Mouse (Mus musculus) gastrocnemius, postnatal 10 days (tissue): ENCODE measurements around the gene Ldhb. TPM values are rescaled to one million over a fixed set of nuclear protein-coding genes. Genes with fewer than 3 reads are reported as not detected.
"Not testable (repeated sequence)": the region's sequence is repeated elsewhere in the genome, so short reads cannot be mapped to it uniquely, and the experiment has no call there.

Experiments used
- DNase-seq: peaks from one replicate; pipeline ENCODE4 v3.0.0; 2021; ENCODE audit warnings: mixed read lengths
- total RNA-seq, 2 experiments: library from RNA; stranded (reverse); gene quantifications; 2 replicates each; pipeline ENCODE4 v1.2.3; 2021

Ldhb gene
- total RNA-seq, 2 experiments from 2014 or later: 90.6 to 93.5 TPM

GRCm38 (mm10) chr6:142512902-142513301 lies 5.1 kb upstream of the Ldhb start:
- DNase-seq: no peak

DNA sequence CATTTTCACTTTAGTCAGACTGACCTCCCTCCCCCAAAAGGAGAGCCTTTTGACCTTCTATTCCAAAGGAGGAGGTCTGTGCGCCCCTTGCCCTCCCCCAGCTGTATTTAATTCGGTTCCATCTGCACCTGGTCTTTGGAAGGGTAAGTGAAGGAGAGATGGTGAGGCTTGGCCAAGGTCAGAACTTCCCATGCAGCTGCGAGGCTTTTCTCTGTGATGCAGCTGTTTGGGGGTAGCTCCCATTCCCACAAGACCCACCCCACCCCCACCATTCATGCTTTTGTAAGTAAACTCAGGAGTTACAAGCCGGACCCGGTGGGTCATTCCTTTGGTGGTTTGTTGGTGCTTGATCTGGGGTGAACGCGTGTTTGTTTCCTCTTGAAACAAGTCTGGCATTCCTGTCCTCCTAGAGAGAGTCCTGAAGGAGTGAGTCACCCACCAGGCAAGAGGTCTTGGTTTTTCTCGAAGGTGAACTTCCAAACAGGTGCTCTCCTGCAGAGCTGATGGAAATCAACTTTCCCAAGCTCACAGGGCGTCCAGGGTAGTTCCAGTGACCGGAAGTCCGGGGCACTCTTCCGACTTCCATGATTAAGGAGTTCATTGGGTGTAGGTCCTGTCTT lies 3.9 kb upstream of the Ldhb start:
- DNase-seq: no peak

DNA sequence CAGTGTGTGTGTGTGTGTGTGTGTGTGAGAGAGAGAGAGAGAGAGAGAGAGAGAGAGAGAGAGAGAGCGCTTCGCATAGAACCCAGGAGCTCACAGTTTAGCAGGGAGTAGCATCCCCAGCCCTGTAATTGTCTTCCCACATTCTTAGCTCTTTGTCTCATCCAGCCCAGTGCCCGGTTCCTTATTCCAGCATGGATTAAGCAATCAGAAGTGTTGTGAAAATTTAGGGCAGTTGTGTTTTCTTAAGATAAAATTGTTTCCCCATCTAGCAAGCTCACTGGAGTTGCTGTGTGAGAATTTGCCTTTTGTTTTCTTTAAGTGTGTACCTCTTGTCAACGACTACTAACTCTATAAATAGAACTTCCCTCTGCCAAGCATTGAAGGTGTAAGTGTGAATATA lies 906 bp upstream of the Ldhb start:
- no peak for DNase-seq

- no peak for DNase-seq
Measured at GRCm38 (mm10) chr6:142507033-142507784, 548 bp downstream of the Ldhb start.

GRCm38 (mm10) chr6:142506338-142507032 lies 1.3 kb downstream of the Ldhb start:
- no peak for DNase-seq

DNA sequence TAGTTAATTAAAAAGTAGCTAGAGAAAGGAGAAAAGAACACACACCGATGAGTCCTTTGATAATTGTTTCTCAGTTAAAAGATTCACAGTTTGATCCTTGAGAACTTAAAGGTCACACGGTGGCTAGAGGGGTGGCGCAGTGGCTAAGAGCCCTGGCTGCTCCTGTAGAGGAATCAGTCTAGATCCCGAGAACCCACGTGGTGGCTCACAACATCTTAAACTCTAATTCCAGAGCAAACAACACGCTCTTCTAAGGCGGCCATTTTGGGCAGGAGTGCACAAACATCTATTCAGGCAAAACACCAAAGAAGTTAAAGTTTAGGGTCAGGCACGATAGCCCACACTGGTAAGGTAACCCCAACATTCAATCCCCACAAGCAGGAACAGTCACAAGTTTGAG lies 4.2 kb downstream of the Ldhb start:
- DNase-seq: no peak

DNA sequence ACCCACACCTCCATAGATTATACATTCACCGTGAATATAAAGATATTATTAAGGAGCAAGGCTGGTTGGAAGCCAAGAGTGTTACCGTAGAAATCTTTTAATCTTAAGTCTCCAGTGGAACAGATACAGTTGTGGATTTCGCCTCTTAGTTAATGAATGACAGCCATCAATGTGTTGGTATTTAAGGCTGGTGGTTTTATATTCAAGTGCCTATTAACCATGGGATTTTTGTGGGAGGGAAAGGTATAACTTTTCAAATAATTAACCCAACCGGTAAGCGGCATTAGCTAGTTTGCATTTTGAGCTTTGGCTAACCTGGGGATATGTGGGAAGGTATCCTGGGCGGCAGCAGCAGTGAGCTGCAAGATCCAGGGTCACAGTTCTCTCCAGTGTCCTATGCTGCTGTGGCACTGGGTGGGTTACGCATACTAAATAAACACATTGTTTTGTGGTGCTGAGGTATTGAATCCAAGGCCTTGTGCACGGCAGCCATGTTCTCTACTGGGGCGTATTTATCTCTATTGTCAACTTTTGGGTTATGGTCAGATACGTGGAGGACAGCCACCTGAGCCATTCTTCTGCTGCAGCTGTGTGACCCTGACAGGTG lies 5.1 kb downstream of the Ldhb start:
- no peak for DNase-seq

- not testable (repeated sequence) for DNase-seq
Measured at GRCm38 (mm10) chr6:142490114-142490513, 17.6 kb downstream of the Ldhb start.

GRCm38 (mm10) chr6:142487638-142488037 lies 20.1 kb downstream of the Ldhb start:
- DNase-seq: no peak

GRCm38 (mm10) chr6:142485478-142486123 lies 22.2 kb downstream of the Ldhb start:
- no peak for DNase-seq

GRCm38 (mm10) chr6:142477239-142477638 lies 30.5 kb downstream of the Ldhb start:
- no peak for DNase-seq

DNA sequence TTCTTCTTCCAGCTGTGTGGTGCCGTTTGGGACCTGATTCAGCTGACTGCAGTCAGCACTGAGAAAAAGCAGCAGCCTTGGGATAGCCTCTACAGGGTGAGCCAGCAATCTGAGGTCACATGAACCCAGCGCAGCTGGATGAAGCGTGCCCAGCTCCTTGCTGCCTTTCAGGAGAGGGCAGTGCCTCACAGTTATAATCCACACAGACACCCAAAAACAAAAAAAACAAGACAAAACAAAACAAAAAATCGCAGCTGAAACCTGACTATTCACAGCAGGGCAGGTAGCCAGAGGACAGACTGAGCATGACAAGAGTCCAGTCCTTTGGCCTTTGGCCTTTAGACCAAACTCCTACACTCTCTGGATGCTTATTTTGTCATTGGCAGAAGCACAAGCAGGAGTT lies 35.0 kb downstream of the Ldhb start, which contains the start of gene Gys2:
Gene Gys2 (minus strand): TSS at position 309 of the 403 bp plus-strand sequence.
- DNase-seq: no peak

GRCm38 (mm10) chr6:142471141-142471540 lies 36.6 kb downstream of the Ldhb start:
- no peak for DNase-seq

- no peak for DNase-seq
Measured at GRCm38 (mm10) chr6:142469602-142470001, 38.2 kb downstream of the Ldhb start.

DNA sequence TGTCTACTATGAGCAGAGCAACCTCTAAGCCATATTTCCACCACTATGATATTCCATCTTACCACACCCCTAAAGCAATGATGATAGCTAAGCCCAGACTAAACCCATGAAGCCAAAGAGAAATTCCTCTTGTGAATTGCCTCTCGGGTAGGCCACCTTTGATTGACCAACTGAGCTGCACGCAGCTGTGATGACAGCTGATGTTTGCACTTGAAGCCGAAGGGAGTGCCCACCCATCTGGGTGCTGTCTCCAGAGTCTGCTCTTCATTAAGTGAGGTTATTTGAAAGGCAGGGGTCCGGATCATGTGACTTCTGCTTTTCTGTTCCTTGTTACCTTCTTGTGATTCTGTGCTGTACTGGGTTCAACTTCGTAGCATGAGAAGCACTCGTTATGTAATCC lies 45.6 kb downstream of the Ldhb start:
- DNase-seq: no peak

GRCm38 (mm10) chr6:142459017-142459678 lies 48.6 kb downstream of the Ldhb start:
- no peak for DNase-seq

DNA sequence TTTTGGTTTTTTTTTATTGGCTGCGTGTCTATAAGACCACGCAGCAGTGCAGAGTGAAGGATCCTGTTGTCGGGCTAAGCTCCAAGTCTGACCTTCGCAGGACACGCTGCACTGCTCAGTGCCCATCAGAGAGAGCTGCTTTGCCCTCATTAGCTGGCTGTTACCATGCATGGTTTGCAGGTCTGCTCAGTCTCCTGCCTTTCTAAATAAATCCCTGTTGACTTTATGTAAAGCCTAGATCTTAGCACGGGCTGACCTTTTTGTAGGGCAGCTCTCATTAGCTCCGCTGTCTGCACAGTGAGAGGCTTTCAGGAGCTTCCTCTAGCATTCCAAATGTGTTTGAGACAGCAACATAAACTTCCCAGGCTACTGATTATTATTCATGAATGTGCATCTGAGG lies 49.7 kb downstream of the Ldhb start:
- no peak for DNase-seq

GRCm38 (mm10) chr6:142455314-142455996 lies 52.3 kb downstream of the Ldhb start:
- DNase-seq: no peak

DNA sequence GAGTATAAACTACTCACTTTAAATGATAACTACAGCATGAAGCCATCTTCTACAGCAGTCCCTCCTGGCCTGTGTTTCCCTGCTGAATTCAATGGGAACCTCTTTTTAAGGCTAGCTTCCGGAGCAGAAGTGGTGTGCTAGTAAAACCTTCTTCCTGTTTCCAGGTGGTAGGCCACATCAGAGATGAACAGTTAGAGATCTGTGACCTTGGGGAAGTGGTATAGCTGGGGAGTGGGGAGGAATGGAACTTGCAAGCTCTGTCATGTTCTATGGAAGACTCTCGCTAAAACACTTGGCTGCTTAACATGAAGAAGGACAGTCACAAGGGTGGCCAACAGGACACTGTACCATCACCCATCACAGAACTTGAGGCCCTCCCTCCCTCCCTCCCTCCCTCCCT lies 54.4 kb downstream of the Ldhb start:
- DNase-seq: no peak

- DNase-seq: no peak
Measured at GRCm38 (mm10) chr6:142451381-142451780, 56.4 kb downstream of the Ldhb start.
